In genomic region chr7:130545893-130546292, GRCm38 (mm10) we compare ENCODE assay signal across 9 mouse cellular contexts. TPM values are rescaled to one million over a fixed set of nuclear protein-coding genes. Genes with fewer than 3 reads are reported as not detected.
DNase-seq lines count a peak whose midpoint lies in the region; ATAC-seq and TF ChIP-seq lines count a peak whose summit lies in the region.
"Had no signal": no experiment of that assay in that cellular context is flagged by ENCODE, and none has a peak within 500 bp of the region (broad histone marks: within the 10 kb centered on the region; RNA-seq: fewer than 3 reads in every experiment).

No protein-coding gene starts in this region.

- ATAC-seq in hindbrain, embryonic 15.5 days (ENCODE audit: low FRiP score, low read depth): no peak
- ATAC-seq in midbrain, embryonic 14.5 days (ENCODE audit: low FRiP score, low TSS enrichment): no peak

- H3K9ac ChIP-seq in hindbrain, embryonic 15.5 days: peak overlapping the region; percentile 92
- H3K9ac ChIP-seq in midbrain, embryonic 14.5 days (replicated peaks; ENCODE audit: low read length): peak overlapping the region; percentile 87

- peak overlapping the region; percentile 70 for H3K4me2 ChIP-seq in hindbrain, embryonic 15.5 days
- H3K4me2 ChIP-seq in midbrain, embryonic 14.5 days (ENCODE audit: low read length): peak overlapping the region; percentile 78

- no peaks in the 10 kb centered on the region for H3K9me3 ChIP-seq in hindbrain, embryonic 15.5 days
- H3K9me3 ChIP-seq in midbrain, embryonic 14.5 days (ENCODE audit: control insufficient read depth, low read length): no peaks in the 10 kb centered on the region

- no peak for TF ChIP-seq POLR2A in kidney, adult 2 months (IDR thresholded peaks at IDR 0.05; ENCODE audit: low read depth, low read length)
- no peak for TF ChIP-seq POLR2A in bone marrow, adult 2 months (IDR thresholded peaks at IDR 0.05; ENCODE audit: borderline replicate concordance, control insufficient read depth, low read depth, low read length)

- peak overlapping the region; percentile 90 for H3K4me3 ChIP-seq in kidney, adult 2 months (ENCODE audit: insufficient read depth, low read depth, low read length)
- H3K4me3 ChIP-seq in bone marrow, adult 2 months (replicated peaks; ENCODE audit: control insufficient read depth, low read depth, low read length): peak overlapping the region; percentile 97
- H3K4me3 ChIP-seq in hindbrain, embryonic 15.5 days: peak overlapping the region; percentile 99
- H3K4me3 ChIP-seq in midbrain, embryonic 14.5 days (replicated peaks; ENCODE audit: low read depth, low read length): peak overlapping the region; percentile 95

- 26% methylated on average over 3 of the region's 3 CpGs for WGBS in kidney, adult 2 months
- WGBS in bone marrow, adult 2 months: 40% methylated on average over 3 of the region's 3 CpGs
- 55% methylated on average over 3 of the region's 3 CpGs for WGBS in hindbrain, embryonic 15.5 days
- 65% methylated on average over 3 of the region's 3 CpGs for WGBS in midbrain, embryonic 14.5 days

- H3K4me1 ChIP-seq in kidney, adult 2 months (ENCODE audit: control insufficient read depth, insufficient read depth, low read length): peaks cover 3% of the 10 kb centered on the region; the same call in 1 of the 2 replicates
- H3K4me1 ChIP-seq in bone marrow, adult 2 months (ENCODE audit: control insufficient read depth, insufficient read depth, low read length): no peaks in the 10 kb centered on the region; the same call in 1 of the 2 replicates
- H3K4me1 ChIP-seq in hindbrain, embryonic 15.5 days (replicated peaks): peaks cover 13% of the 10 kb centered on the region
- H3K4me1 ChIP-seq in midbrain, embryonic 14.5 days (ENCODE audit: control insufficient read depth, insufficient read depth, low read length): peaks cover 8% of the 10 kb centered on the region

- no peak for DNase-seq in kidney, adult 2 months
- DNase-seq in kidney, postnatal 14 days: no peak
- DNase-seq in midbrain, embryonic 14.5 days: no peak
- no peak for DNase-seq in right cerebral cortex, postnatal 14 days
- no peak for DNase-seq in left cerebral cortex, postnatal 36 days (ENCODE audit: low spot score in 2 of 2)
- DNase-seq in left cerebral cortex, postnatal 4 days: no peak
- DNase-seq: gastrocnemius, postnatal 36 days had no signal

- intact Hi-C loops in left cerebral cortex, postnatal 36 days (cut with DNase I): loop anchor here (1.0 to 5.0 kb wide), 3 partner anchors 27 to 136 kb away; no protein-coding TSS in a partner anchor
- intact Hi-C loops in left cerebral cortex, postnatal 4 days (cut with DNase I): no loop called here

- H3K36me3 ChIP-seq in kidney, adult 2 months (ENCODE audit: control insufficient read depth, insufficient read depth, low read length): no peaks in the 10 kb centered on the region; the same call in 1 of the 2 replicates
- H3K36me3 ChIP-seq in hindbrain, embryonic 15.5 days: peaks cover 15% of the 10 kb centered on the region; the same call in 1 of the 2 replicates
- H3K36me3 ChIP-seq in midbrain, embryonic 14.5 days (ENCODE audit: control insufficient read depth, insufficient read depth, low read length): peaks cover 30% of the 10 kb centered on the region

- TF ChIP-seq CTCF in kidney, adult 2 months (conservative IDR thresholded peaks at IDR 0.05; ENCODE audit: insufficient read depth, insufficient read length, low read depth, low read length): no peak
- TF ChIP-seq CTCF in bone marrow, adult 2 months (IDR thresholded peaks at IDR 0.05; ENCODE audit: control insufficient read depth, insufficient read depth, low read length): no peak

- no peaks in the 10 kb centered on the region for H3K27me3 ChIP-seq in kidney, adult 2 months (replicated peaks; ENCODE audit: control insufficient read depth, insufficient read depth, low read length)
- no peaks in the 10 kb centered on the region for H3K27me3 ChIP-seq in hindbrain, embryonic 15.5 days
- H3K27me3 ChIP-seq in midbrain, embryonic 14.5 days (ENCODE audit: control insufficient read depth, insufficient read depth, low read length): no peaks in the 10 kb centered on the region

- H3K27ac ChIP-seq in kidney, adult 2 months (ENCODE audit: insufficient read depth, low read depth, low read length): peak overlapping the region; percentile 94
- H3K27ac ChIP-seq in bone marrow, adult 2 months (ENCODE audit: control insufficient read depth, insufficient read depth, low read depth, low read length, poor library complexity): no peak overlapping the region; the same call in 1 of the 2 replicates
- H3K27ac ChIP-seq in hindbrain, embryonic 15.5 days (replicated peaks): peak overlapping the region; percentile 98; the same call in 1 of the 2 replicates
- no peak overlapping the region; the same call in 1 of the 2 replicates for H3K27ac ChIP-seq in midbrain, embryonic 14.5 days (replicated peaks; ENCODE audit: low read depth, low read length)

RNA-seq across cellular contexts. Expression of gene Ate1, which starts 25.7 kb away (rescaled TPM):
- 7.3 and 10.6 TPM in 2 replicates for polyA plus RNA-seq in kidney, adult 2 months (2012; rRNA removed)
- polyA plus RNA-seq in bone marrow, adult 2 months (2011; ENCODE audit: insufficient read depth, insufficient read length, low replicate concordance, missing spikeins): 11.9 and 13.7 TPM in 2 replicates
- polyA plus RNA-seq in hindbrain, embryonic 15.5 days (2015; fragmentation: Nextera tagmentation; extraction: Ambion mirVana): 110 and 114 TPM in 2 replicates
- 113 and 122 TPM in 2 replicates for polyA plus RNA-seq in midbrain, embryonic 14.5 days (2014; fragmentation: Nextera tagmentation; extraction: Ambion mirVana)
- total RNA-seq in left cerebral cortex, postnatal 36 days (2021): 10 to 100 TPM; 57.7 to 65.1 TPM
- 10 to 100 TPM; 57.1 to 61.9 TPM for total RNA-seq in left cerebral cortex, postnatal 4 days (2021)

RNA-seq across cellular contexts. Expression of gene Nsmce4a, which starts 27.0 kb away (rescaled TPM):
- polyA plus RNA-seq in kidney, adult 2 months (2012; rRNA removed): 39.8 and 44.4 TPM in 2 replicates
- 63.4 and 84.2 TPM in 2 replicates for polyA plus RNA-seq in bone marrow, adult 2 months (2011; ENCODE audit: insufficient read depth, insufficient read length, low replicate concordance, missing spikeins)
- 81.4 and 86.2 TPM in 2 replicates for polyA plus RNA-seq in hindbrain, embryonic 15.5 days (2015; fragmentation: Nextera tagmentation; extraction: Ambion mirVana)
- polyA plus RNA-seq in midbrain, embryonic 14.5 days (2014; fragmentation: Nextera tagmentation; extraction: Ambion mirVana): 99.1 and 114 TPM in 2 replicates
- total RNA-seq in left cerebral cortex, postnatal 36 days (2021): 10 to 100 TPM; 36.0 to 38.0 TPM
- total RNA-seq in left cerebral cortex, postnatal 4 days (2021): 10 to 100 TPM; 36.1 to 38.3 TPM

RNA-seq across cellular contexts. Expression of gene Tacc2, which starts 31.3 kb away (rescaled TPM):
- polyA plus RNA-seq in kidney, adult 2 months (2012; rRNA removed): 72.2 and 78.4 TPM in 2 replicates
- 4.4 and 12.0 TPM in 2 replicates for polyA plus RNA-seq in bone marrow, adult 2 months (2011; ENCODE audit: insufficient read depth, insufficient read length, low replicate concordance, missing spikeins)
- polyA plus RNA-seq in hindbrain, embryonic 15.5 days (2015; fragmentation: Nextera tagmentation; extraction: Ambion mirVana): 62.1 and 65.3 TPM in 2 replicates
- polyA plus RNA-seq in midbrain, embryonic 14.5 days (2014; fragmentation: Nextera tagmentation; extraction: Ambion mirVana): 50.8 and 72.4 TPM in 2 replicates
- 10 to 100 TPM; 63.0 to 69.5 TPM for total RNA-seq in left cerebral cortex, postnatal 36 days (2021)
- 100 to 1,000 TPM; 101 to 102 TPM for total RNA-seq in left cerebral cortex, postnatal 4 days (2021)

Comparison
In these comparisons a context has a peak if more than half of its experiments do, and no peak if none do; other contexts are left out.
1. H3K27ac ChIP-seq: peak in kidney, adult 2 months (single experiment) and hindbrain, embryonic 15.5 days (single experiment); none in bone marrow, adult 2 months (single experiment) and midbrain, embryonic 14.5 days (single experiment).
2. Peak in every context shown above with its lines, with median percentiles within 50 percentile points of each other: H3K4me3 ChIP-seq.